Mouse (Mus musculus): ENCODE measurements around the gene Pfdn6. TPM values are rescaled to one million over a fixed set of nuclear protein-coding genes. Genes with fewer than 3 reads are reported as not detected.
"Not testable (repeated sequence)": the region's sequence is repeated elsewhere in the genome, so short reads cannot be mapped to it uniquely, and the experiment has no call there.

Gene Pfdn6
- polyA plus RNA-seq, 1 experiment from 2014 or later, result 208 TPM

DNA sequence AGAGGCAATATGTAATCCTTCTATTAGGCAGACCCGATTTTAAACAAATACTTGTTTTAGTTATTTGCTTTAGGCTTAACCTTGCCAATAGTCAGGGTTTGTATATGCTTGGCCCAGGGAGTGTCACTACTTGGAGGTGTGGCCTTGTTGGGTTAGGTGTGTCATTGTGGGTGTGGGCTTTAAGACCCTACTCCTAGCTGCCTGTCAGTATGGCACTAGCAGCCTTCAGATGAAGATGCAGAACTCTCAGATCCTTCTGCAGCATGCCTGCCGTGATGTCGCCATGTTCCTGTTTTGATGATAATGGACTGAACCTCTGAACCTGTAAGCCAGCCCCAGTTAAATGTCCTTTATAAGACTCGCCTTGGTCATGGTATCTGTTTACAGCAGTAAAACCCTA, 47.1 kb downstream of the Pfdn6 start:
- not testable (repeated sequence) for H3K4me1 ChIP-seq (ENCODE audit: control insufficient read depth, insufficient read depth, low read length); H3K27ac ChIP-seq (replicated peaks; ENCODE audit: low read depth, low read length); DNase-seq (ENCODE audit: low spot score); H3K27me3 ChIP-seq (ENCODE audit: control insufficient read depth, insufficient read depth, low read length); H3K36me3 ChIP-seq (ENCODE audit: control insufficient read depth, insufficient read depth, low read length); H3K9me3 ChIP-seq (ENCODE audit: control insufficient read depth, low read length); H3K4me3 ChIP-seq (ENCODE audit: low read depth, low read length); ATAC-seq (ENCODE audit: insufficient number of reproducible peaks, low FRiP score, low TSS enrichment, low read depth); H3K9ac ChIP-seq (ENCODE audit: low read length); H3K4me2 ChIP-seq (ENCODE audit: low read depth, severe bottlenecking)
- WGBS, result 82% methylated on average over 4 of the region's 4 CpGs

DNA sequence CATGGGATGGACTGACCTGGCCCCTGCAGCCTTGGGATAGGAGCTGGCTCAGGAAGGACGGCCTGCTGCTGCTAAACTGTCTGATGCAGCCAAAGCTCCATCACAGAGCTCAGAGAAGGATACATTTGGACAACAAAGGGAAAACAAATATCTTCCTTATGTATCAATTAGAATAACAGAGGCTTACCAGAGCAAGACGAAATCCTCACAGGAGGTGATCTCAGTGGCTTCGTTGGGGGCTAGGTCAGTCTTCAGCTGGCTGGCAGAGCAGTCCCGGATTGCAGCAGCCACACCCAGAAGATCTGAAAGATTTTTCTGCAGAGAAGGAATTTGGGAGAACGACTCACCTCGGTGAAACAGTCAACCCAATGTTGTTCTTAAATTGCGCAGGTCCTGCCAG, 47.7 kb downstream of the Pfdn6 start:
- H3K4me3 ChIP-seq (ENCODE audit: low read depth, low read length), result no peak overlapping the region
- H3K4me2 ChIP-seq (ENCODE audit: low read depth, severe bottlenecking), result no peak overlapping the region
- H3K4me1 ChIP-seq (ENCODE audit: control insufficient read depth, insufficient read depth, low read length), result no peaks in the 10 kb centered on the region
- no peak overlapping the region for H3K9ac ChIP-seq (ENCODE audit: low read length)
- DNase-seq (ENCODE audit: low spot score) (no peak), ATAC-seq (ENCODE audit: insufficient number of reproducible peaks, low FRiP score, low TSS enrichment, low read depth) (no peak)
- no peaks in the 10 kb centered on the region for H3K36me3 ChIP-seq (ENCODE audit: control insufficient read depth, insufficient read depth, low read length)
- H3K27ac ChIP-seq (replicated peaks; ENCODE audit: low read depth, low read length), result no peak overlapping the region
- no peaks in the 10 kb centered on the region for H3K27me3 ChIP-seq (ENCODE audit: control insufficient read depth, insufficient read depth, low read length)
- H3K9me3 ChIP-seq (ENCODE audit: control insufficient read depth, low read length), result no peaks in the 10 kb centered on the region
- WGBS, result 32% methylated on average over 7 of the region's 7 CpGs

DNA sequence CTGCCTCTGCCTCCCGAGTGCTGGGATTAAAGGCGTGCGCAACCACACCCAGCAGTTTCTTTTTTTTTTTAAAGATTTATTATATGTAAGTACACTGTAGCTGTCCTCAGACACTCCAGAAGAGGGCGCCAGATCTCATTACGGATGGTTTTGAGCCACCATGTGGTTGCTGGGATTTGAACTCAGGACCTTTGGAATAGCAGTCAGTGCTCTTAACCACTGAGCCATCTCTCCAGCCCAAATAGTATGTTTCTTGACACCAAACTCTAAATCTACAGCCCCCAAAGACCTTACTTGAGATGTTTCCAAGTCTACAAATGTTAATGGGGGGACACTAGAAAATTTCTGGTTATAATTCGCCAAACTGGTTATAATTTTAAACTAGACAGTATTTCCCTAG, 48.3 kb downstream of the Pfdn6 start:
- 67% methylated on average over 6 of the region's 6 CpGs for WGBS
- H3K4me3 ChIP-seq (ENCODE audit: low read depth, low read length); DNase-seq (ENCODE audit: low spot score); H3K9ac ChIP-seq (ENCODE audit: low read length); H3K27ac ChIP-seq (replicated peaks; ENCODE audit: low read depth, low read length); H3K4me2 ChIP-seq (ENCODE audit: low read depth, severe bottlenecking); H3K9me3 ChIP-seq (ENCODE audit: control insufficient read depth, low read length); ATAC-seq (ENCODE audit: insufficient number of reproducible peaks, low FRiP score, low TSS enrichment, low read depth); H3K36me3 ChIP-seq (ENCODE audit: control insufficient read depth, insufficient read depth, low read length); H3K27me3 ChIP-seq (ENCODE audit: control insufficient read depth, insufficient read depth, low read length); H3K4me1 ChIP-seq (ENCODE audit: control insufficient read depth, insufficient read depth, low read length): not testable (repeated sequence)

DNA sequence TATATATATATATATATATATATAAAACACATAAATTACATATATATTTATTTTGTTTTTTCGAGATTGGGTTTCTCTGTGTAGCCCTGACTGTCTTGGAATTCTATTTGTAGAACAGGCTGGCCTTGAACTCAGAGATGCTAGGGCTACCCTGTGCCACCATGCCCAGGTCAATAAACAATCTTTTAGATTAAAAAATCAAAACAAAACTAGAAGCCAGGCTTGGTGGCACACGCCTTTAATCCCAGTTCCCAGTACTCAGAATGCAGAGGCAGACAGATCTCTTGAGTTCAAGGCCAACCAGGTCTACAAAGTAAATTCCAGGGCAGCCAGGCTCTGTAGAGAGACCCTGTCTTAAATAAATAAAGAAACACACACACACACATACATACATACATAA, 48.8 kb downstream of the Pfdn6 start:
- Histone ChIP-seq H3K4me3 (ENCODE audit: low read depth, low read length) (no peak overlapping the region), H3K27me3 (ENCODE audit: control insufficient read depth, insufficient read depth, low read length) (no peaks in the 10 kb centered on the region), H3K36me3 (ENCODE audit: control insufficient read depth, insufficient read depth, low read length) (no peaks in the 10 kb centered on the region), H3K27ac (replicated peaks; ENCODE audit: low read depth, low read length) (no peak overlapping the region), H3K4me1 (ENCODE audit: control insufficient read depth, insufficient read depth, low read length) (no peaks in the 10 kb centered on the region), H3K9me3 (ENCODE audit: control insufficient read depth, low read length) (no peaks in the 10 kb centered on the region), H3K9ac (ENCODE audit: low read length) (no peak overlapping the region), H3K4me2 (ENCODE audit: low read depth, severe bottlenecking) (no peak overlapping the region)
- DNase-seq (ENCODE audit: low spot score), result no peak
- ATAC-seq (ENCODE audit: insufficient number of reproducible peaks, low FRiP score, low TSS enrichment, low read depth), result no peak
- WGBS, result 69% methylated on average over 2 of the region's 2 CpGs

- Histone ChIP-seq H3K4me1 (ENCODE audit: control insufficient read depth, insufficient read depth, low read length) (no peaks in the 10 kb centered on the region), H3K27me3 (ENCODE audit: control insufficient read depth, insufficient read depth, low read length) (no peaks in the 10 kb centered on the region), H3K36me3 (ENCODE audit: control insufficient read depth, insufficient read depth, low read length) (peaks cover 3% of the 10 kb centered on the region; the same call in 1 of the 2 replicates), H3K4me2 (ENCODE audit: low read depth, severe bottlenecking) (peak within 1 kb of the TSS; percentile 60), H3K27ac (replicated peaks; ENCODE audit: low read depth, low read length) (no peak within 1 kb of the TSS; the same call in 1 of the 2 replicates), H3K9ac (ENCODE audit: low read length) (peak within 1 kb of the TSS; percentile 73), H3K4me3 (ENCODE audit: low read depth, low read length) (peak within 1 kb of the TSS; percentile 60), H3K9me3 (ENCODE audit: control insufficient read depth, low read length) (no peaks in the 10 kb centered on the region)
- ATAC-seq (ENCODE audit: insufficient number of reproducible peaks, low FRiP score, low TSS enrichment, low read depth) (peak; percentile 97), DNase-seq (ENCODE audit: low spot score) (peak; percentile 100)
- under 1% methylated on average over 48 of the region's 49 CpGs for WGBS
These were observed 49.5 kb downstream of the Pfdn6 start, which contains the start of gene Kifc1 for GRCm38 (mm10) chr17:33890533-33891059. Gene Kifc1, minus strand, starts transcription at chr17:33890661.

- peak; percentile 54; the same call in 1 of the 2 replicates for ATAC-seq (ENCODE audit: insufficient number of reproducible peaks, low FRiP score, low TSS enrichment, low read depth)
- Histone ChIP-seq H3K4me2 (ENCODE audit: low read depth, severe bottlenecking) (peak overlapping the region; percentile 60), H3K4me3 (ENCODE audit: low read depth, low read length) (peak overlapping the region; percentile 60), H3K9ac (ENCODE audit: low read length) (peak overlapping the region; percentile 73)
- peak; percentile 30 for DNase-seq (ENCODE audit: low spot score)
- WGBS, result under 1% methylated on average over 38 of the region's 44 CpGs
- not testable (repeated sequence) for H3K27me3 ChIP-seq (ENCODE audit: control insufficient read depth, insufficient read depth, low read length); H3K27ac ChIP-seq (replicated peaks; ENCODE audit: low read depth, low read length); H3K4me1 ChIP-seq (ENCODE audit: control insufficient read depth, insufficient read depth, low read length); H3K9me3 ChIP-seq (ENCODE audit: control insufficient read depth, low read length); H3K36me3 ChIP-seq (ENCODE audit: control insufficient read depth, insufficient read depth, low read length)
These were observed 50.1 kb downstream of the Pfdn6 start for GRCm38 (mm10) chr17:33889941-33890532.

Other genes starting within 250 kb of the Pfdn6 start
- 30.3 and 30.6 TPM in 2 replicates for gene March2, start 221.7 kb downstream of the Pfdn6 start, polyA plus RNA-seq (2014; fragmentation: Nextera tagmentation; extraction: Ambion mirVana)
- gene Rab11b, start 179.8 kb downstream of the Pfdn6 start, polyA plus RNA-seq (2014; fragmentation: Nextera tagmentation; extraction: Ambion mirVana), result 270 and 277 TPM in 2 replicates
- 37.9 and 43.6 TPM in 2 replicates for gene Angptl4, start 158.5 kb downstream of the Pfdn6 start, polyA plus RNA-seq (2014; fragmentation: Nextera tagmentation; extraction: Ambion mirVana)
- gene Kank3, start 129.8 kb downstream of the Pfdn6 start, polyA plus RNA-seq (2014; fragmentation: Nextera tagmentation; extraction: Ambion mirVana), result 23.0 and 25.1 TPM in 2 replicates
- 1,083 and 1,144 TPM in 2 replicates for gene Rps28, start 115.8 kb downstream of the Pfdn6 start, polyA plus RNA-seq (2014; fragmentation: Nextera tagmentation; extraction: Ambion mirVana)
- 457 and 474 TPM in 2 replicates for gene Ndufa7, start 115.8 kb downstream of the Pfdn6 start, polyA plus RNA-seq (2014; fragmentation: Nextera tagmentation; extraction: Ambion mirVana)
- gene Cd320, start 97.3 kb downstream of the Pfdn6 start, polyA plus RNA-seq (2014; fragmentation: Nextera tagmentation; extraction: Ambion mirVana), result 85.5 and 91.5 TPM in 2 replicates
- gene Gm7029, start 66.5 kb downstream of the Pfdn6 start, polyA plus RNA-seq (2014; fragmentation: Nextera tagmentation; extraction: Ambion mirVana), result not detected in 2 replicates
- gene Kifc1, start 49.7 kb downstream of the Pfdn6 start, polyA plus RNA-seq (2014; fragmentation: Nextera tagmentation; extraction: Ambion mirVana), result 12.3 and 12.5 TPM in 2 replicates
- gene Platr17, start 35.2 kb downstream of the Pfdn6 start, polyA plus RNA-seq (2014; fragmentation: Nextera tagmentation; extraction: Ambion mirVana), result 0.19 and 0.48 TPM in 2 replicates
- 66.8 and 71.3 TPM in 2 replicates for gene Daxx, start 30.9 kb downstream of the Pfdn6 start, polyA plus RNA-seq (2014; fragmentation: Nextera tagmentation; extraction: Ambion mirVana)
- gene Tapbp, start 24.4 kb downstream of the Pfdn6 start, polyA plus RNA-seq (2014; fragmentation: Nextera tagmentation; extraction: Ambion mirVana), result 12.5 and 14.8 TPM in 2 replicates
- gene Zbtb22, start 24.4 kb downstream of the Pfdn6 start, polyA plus RNA-seq (2014; fragmentation: Nextera tagmentation; extraction: Ambion mirVana), result 10.1 and 11.8 TPM in 2 replicates
- 37.3 and 38.7 TPM in 2 replicates for gene Rgl2, start 10.8 kb downstream of the Pfdn6 start, polyA plus RNA-seq (2014; fragmentation: Nextera tagmentation; extraction: Ambion mirVana)
- 37.4 and 45.6 TPM in 2 replicates for gene Wdr46, start 317 bp upstream of the Pfdn6 start, polyA plus RNA-seq (2014; fragmentation: Nextera tagmentation; extraction: Ambion mirVana)
- 2.6 and 3.0 TPM in 2 replicates for gene B3galt4, start 11.1 kb upstream of the Pfdn6 start, polyA plus RNA-seq (2014; fragmentation: Nextera tagmentation; extraction: Ambion mirVana)
- 35.6 and 37.1 TPM in 2 replicates for gene Vps52, start 15.5 kb upstream of the Pfdn6 start, polyA plus RNA-seq (2014; fragmentation: Nextera tagmentation; extraction: Ambion mirVana)
- 1,618 and 1,641 TPM in 2 replicates for gene Rps18, start 15.7 kb upstream of the Pfdn6 start, polyA plus RNA-seq (2014; fragmentation: Nextera tagmentation; extraction: Ambion mirVana)
- gene H2-K1, start 60.0 kb upstream of the Pfdn6 start, polyA plus RNA-seq (2014; fragmentation: Nextera tagmentation; extraction: Ambion mirVana), result 4.2 and 5.3 TPM in 2 replicates
- gene Ring1, start 84.3 kb upstream of the Pfdn6 start, polyA plus RNA-seq (2014; fragmentation: Nextera tagmentation; extraction: Ambion mirVana), result 3.8 and 5.6 TPM in 2 replicates
- 34.9 and 37.7 TPM in 2 replicates for gene H2-Ke6, start 87.7 kb upstream of the Pfdn6 start, polyA plus RNA-seq (2014; fragmentation: Nextera tagmentation; extraction: Ambion mirVana)
- 85.6 and 94.1 TPM in 2 replicates for gene Slc39a7, start 91.3 kb upstream of the Pfdn6 start, polyA plus RNA-seq (2014; fragmentation: Nextera tagmentation; extraction: Ambion mirVana)
- 20.5 and 24.0 TPM in 2 replicates for gene Rxrb, start 91.5 kb upstream of the Pfdn6 start, polyA plus RNA-seq (2014; fragmentation: Nextera tagmentation; extraction: Ambion mirVana)
- gene Col11a2, start 99.1 kb upstream of the Pfdn6 start, polyA plus RNA-seq (2014; fragmentation: Nextera tagmentation; extraction: Ambion mirVana), result 2.6 and 5.0 TPM in 2 replicates
- gene H2-Oa, start 152.0 kb upstream of the Pfdn6 start, polyA plus RNA-seq (2014; fragmentation: Nextera tagmentation; extraction: Ambion mirVana), result 0.55 and 1.2 TPM in 2 replicates
- 7.5 and 9.1 TPM in 2 replicates for gene H2-DMa, start 179.2 kb upstream of the Pfdn6 start, polyA plus RNA-seq (2014; fragmentation: Nextera tagmentation; extraction: Ambion mirVana)
- 141 and 152 TPM in 2 replicates for gene Brd2, start 182.3 kb upstream of the Pfdn6 start, polyA plus RNA-seq (2014; fragmentation: Nextera tagmentation; extraction: Ambion mirVana)
- gene H2-DMb2, start 203.0 kb upstream of the Pfdn6 start, polyA plus RNA-seq (2014; fragmentation: Nextera tagmentation; extraction: Ambion mirVana), result 0.23 TPM in 1 of 2 replicates, not detected in the other
- 0.45 and 0.61 TPM in 2 replicates for gene H2-DMb1, start 212.7 kb upstream of the Pfdn6 start, polyA plus RNA-seq (2014; fragmentation: Nextera tagmentation; extraction: Ambion mirVana)
- 2.4 and 3.1 TPM in 2 replicates for gene Tap1, start 247.2 kb upstream of the Pfdn6 start, polyA plus RNA-seq (2014; fragmentation: Nextera tagmentation; extraction: Ambion mirVana)
- gene Psmb9, start 247.4 kb upstream of the Pfdn6 start, polyA plus RNA-seq (2014; fragmentation: Nextera tagmentation; extraction: Ambion mirVana), result 0.45 and 2.2 TPM in 2 replicates

Data from limb, embryonic 11.5 days (tissue).